Mouse (Mus musculus): ENCODE data around the gene Ankrd22.
A peak's percentile ranks its signal among the peaks of the same experiment; 100 is the strongest.

Ankrd22 gene

DNA sequence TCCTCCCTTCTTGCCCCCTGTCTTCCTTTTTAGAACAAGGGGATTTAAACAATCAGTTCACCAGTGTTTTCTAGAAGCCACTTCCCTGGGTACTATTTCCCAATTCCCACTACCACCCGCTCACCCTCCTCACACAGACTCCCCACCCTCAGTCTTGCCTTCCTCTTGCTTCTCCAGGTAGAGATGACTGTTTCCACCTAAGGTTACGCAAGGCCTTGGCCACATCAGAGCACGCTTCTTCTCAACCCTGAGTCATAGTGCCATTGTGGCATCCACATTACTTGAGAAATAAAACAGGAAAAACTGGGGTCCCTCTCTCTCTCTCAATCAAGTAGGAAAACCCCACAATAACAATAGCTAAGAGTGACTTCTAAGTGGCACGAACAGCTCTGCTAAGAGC, 13.3 kb upstream of the Ankrd22 start:
- no peak for DNase-seq

DNA sequence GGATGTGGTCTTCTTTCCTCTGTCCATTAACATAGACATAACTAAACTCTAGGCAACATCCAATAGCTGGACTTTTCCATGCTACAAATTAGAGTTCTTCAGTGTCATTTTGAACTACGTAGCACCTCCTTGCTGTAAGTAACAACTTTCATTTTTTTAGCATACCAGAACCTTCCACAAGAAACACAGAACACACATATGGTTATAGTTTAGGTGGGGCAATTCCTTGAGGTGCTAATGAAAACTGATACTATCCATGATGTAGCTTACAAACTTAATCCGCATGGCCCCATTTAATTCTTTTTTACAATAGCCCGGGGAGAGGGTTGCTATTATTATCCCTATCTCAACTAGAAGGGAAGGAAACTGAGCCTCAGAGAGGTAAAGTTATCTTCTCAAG, 8.2 kb upstream of the Ankrd22 start:
- no peak for DNase-seq

DNA sequence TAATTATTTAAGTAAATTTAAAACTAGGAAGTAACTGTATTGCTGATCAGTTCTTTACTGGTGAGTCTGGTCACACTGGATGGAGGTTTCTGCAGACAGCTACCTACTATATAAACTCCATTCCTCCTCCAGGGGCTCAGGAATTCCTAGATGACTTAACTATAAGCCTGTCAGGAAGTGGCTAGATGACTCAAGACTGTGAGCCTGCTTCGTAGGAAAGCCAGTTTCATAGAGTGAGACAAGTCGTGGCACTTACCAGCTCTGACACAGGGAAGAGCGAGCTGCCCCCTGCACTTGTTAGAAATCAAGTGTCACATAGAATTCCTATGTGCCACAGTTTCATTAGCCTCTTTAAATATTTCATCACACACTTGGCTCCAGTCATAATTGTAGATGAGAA, 5.3 kb upstream of the Ankrd22 start:
- DNase-seq: no peak

DNA sequence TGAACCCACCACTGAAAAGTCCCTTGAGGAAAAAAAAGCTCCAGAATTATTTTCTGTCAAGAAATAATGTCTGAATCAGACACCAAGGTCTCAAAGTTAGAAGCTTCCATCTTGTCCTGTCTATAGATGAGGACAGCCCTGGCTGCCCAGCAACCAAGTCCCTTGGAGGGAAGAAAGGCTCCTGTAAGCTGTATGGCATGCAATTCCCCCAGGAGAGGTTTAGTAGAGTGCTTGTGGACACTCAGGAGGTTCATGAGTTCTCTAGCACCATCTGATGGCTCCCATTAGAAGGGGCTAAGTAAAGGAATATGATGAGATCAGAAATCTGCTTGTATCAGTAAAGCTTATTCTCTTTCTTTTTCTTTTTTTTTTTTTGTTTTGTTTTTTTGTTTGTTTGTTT, 3.3 kb upstream of the Ankrd22 start:
- DNase-seq: no peak

DNA sequence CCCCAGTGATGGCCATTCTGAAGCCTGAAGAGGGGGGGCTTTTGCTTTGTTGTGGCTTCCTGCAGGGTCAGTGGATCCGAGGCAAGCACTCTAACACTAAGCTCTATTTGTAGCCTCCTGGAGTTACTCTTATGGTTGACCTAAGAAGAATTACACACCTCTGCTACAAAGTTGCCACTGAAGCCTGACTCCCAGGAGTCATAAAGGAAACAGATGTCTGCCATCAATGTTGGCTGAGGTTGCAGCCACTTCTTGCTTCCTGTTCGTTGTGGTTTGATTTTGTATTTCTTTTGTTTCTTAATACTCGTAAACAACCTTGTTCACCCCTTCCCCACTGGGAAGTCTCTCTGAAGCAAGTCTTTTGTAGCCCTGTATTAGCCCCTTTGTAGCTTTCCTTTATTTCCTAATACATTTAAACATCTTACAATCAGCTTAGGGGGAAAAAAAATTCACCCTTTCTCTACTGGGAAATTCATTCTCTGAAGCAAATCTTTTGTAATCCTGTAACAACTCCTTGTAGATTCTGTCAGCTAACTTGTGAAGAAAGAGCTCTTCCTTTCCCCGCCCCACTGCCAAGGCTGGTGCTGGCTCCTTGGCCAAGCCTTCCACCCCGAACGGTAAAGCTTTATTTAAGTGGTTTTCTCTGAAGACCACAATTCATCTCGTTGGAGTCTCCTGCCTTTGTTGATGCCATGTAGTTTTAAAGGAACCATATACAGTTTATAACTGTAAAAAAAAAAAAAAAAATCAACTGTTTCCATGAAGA, 2.2 kb upstream of the Ankrd22 start:
- no peak for DNase-seq

DNA sequence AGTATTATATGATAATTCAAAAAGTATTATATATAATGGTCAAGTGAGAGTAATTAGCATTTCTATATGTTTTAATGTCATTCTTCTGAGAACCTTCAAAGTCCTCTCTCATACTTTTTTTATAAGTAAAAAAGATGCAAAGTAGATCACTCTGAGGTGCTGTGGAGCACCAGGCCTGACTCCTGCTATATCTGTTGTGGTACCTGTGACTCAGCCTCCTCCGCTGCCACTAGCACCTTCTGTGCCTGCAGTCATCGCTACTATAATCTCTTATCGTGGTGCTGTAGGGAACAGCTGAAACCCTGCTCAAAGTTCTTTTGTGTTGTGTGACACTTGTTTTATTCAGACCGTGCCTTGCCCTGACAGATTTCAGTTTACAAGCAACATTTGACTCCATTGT, 533 bp upstream of the Ankrd22 start:
- no peak for DNase-seq

DNA sequence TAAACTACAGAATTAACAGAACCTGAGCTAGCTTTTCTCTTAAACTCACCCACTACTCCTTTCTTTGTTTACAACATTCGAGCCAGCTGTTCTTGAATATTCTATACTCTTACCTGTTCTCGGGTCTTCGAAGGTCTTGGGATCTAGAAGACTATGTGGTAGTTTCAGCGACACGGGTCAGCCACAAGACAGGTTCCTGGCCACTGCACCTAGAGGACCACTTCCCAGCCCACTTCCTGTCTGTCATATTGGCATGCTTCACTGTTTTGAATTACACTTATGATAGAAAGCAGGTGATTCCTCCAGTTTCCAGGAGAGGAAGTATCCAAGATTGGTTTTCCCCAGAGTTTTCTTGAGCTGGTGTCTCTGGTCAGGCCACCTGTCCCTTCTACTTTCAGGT, 3.2 kb downstream of the Ankrd22 start:
- no peak for DNase-seq

DNA sequence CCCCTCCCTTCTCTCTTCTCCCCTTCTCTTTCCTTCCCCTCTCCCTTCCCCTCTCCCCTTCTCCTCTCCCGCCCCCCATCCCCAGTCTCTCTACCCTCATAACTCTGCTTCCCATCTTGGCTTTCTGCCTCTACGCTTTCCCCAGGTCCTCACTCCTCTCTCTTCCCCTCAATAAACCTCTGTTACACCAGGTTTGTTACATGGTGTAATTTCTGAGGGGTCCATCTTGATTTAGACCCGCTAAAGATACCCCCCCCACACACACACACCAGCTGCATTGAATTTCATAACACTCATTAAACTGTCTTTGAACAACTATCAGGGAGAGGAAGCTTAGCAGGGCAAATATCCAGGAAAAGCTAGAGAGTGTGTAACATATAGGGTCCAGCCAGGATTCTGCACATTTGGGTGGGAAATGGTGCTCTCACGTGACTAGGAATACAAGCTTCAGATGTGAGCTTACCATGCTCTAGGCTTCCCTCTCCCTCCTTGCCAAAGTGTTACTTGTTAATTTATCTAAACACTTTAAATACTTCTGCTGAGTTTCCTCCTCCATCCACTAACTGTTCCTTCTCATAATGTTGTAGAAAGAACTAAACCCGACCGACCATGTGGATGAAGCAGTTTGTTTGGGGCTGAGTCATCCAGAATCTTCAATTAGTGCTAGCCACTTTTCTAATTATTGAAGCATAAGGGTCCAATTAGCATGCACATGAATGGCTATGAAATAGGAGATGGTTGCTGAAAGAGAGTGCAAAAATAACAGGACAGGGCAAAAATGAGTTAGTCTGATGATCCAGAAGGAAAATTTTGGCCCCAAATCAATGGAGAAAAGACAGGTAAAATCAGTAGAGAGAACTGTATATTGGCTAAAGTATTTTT, 12.3 kb downstream of the Ankrd22 start:
- no peak for DNase-seq

DNA sequence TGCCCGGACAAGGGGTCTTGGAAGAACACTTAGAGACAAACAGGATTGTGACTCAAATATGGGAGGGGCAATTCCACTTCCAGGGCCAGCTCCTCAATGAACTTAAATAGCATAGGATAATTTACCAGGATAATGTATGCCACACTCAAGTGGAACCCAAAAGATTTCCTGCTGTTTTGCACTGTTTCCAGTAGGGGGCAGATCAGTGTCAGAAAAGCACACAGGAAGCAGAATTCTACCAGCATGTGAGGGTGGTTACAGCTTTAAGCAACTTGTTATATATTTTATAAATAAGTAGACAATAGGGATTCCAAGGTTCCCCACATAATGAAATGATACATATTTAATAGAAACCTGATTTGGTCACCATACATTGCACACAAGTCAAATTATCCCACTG, 13.9 kb downstream of the Ankrd22 start:
- DNase-seq: peak; percentile 13

DNA sequence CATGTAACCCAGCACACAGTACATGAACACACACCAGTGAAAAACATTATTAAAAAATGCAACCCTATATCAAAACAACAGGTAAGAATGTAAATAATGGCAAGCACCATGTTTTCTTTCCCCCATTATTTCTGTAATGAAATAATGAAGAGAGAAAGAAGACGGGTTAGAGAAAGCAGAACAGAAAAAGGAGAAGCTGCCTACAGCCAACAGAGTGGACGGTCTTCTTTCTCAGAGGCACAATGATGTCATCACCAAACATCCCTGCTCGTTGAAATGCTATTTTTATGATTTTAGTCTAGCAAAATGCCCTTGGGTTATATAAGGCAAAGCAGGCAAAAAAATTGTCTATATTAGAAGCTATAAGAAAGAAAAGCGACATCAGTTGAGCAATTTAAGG, 17.4 kb downstream of the Ankrd22 start:
- DNase-seq: no peak

DNA sequence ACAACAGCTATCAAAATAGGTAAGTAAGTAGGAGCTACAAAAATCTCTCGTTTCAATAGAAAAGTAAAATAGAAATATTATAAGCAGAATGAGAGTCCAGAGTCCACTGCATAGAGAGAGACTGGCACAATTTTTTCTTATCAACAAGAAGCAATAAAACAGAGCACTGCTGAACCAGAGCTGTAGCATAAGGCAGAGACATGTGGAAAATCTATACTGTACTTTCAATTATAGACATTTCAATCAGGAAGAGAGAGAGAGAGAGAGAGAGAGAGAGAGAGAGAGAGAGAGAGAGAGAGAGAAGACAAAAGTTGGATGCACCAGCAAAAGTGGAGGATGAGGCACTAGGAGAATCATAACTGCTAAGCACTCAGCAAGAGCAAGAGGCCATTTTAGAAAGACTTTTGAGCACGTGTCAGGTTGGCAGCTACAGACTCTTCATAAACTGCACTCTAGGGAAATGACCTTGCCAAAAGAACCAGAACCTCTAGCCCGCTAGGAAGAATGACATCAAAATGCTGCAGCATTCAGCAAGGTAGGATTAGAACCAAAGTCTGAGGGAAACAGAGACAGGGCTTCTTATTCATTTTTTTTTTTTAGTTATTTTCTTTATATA, 26.3 kb downstream of the Ankrd22 start:
- DNase-seq: no peak

DNA sequence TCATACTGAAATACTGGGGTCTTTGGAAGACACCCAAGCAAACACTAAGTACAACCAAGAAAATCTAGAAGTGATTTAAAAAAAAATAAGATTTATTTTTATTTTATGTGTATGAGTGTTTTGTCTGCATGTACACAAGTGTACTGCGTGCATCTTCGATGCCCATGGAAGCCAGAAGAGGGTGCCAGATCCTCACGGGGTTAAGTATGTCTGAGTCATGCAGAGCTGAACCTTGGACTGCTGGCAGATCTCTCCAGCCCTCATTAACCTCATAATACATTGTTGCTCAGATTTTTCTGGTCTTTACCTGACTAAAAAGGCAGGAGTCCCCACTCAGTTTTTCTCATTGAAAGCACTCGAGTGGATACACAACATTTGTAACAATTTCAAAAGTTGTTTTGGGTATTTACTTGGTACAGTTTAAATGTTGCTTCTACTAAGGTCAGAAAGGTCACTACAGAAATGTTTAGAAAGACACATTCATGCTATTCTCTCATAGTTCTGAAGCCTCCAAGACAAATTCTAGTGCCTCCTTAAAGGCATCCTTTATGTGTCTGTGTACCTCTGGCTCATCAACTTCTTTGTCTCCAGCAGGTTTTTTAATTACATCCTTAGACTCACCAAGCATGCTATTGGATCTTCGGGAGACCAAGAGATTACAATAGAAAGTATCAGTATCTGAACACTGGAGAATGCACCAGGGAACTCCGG, 27.0 kb downstream of the Ankrd22 start:
- peak; percentile 57 for DNase-seq

DNA sequence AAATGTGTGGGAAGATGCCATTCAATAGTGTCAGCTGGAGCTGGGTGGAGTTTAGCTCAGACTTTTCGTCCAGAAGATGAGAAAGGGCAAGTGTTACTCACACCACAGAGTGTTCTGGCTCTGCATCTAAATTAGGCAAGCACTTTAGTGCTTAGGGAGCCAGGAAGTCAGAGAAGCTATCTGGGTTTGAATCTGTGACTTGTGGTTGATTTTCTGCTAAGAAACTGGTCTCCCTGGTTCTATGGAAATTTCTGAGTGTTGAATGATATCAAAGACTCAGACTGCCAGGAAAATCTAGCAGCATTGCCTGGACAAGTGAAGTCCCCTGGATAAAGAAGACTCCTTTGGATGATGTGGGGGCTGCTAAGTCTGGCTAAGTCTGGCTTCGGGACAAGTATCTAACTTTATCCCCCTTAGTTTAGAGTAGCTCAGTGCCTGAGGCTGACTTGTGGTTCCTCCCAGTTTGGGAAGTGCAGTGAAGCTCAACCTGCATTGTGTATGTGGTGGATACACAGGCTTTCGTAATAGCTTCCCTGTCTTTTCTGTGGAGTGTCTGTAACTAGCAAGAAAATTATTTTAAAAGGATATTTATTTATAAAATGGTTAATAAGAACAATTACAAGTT, 45.6 kb downstream of the Ankrd22 start:
- DNase-seq: no peak

DNA sequence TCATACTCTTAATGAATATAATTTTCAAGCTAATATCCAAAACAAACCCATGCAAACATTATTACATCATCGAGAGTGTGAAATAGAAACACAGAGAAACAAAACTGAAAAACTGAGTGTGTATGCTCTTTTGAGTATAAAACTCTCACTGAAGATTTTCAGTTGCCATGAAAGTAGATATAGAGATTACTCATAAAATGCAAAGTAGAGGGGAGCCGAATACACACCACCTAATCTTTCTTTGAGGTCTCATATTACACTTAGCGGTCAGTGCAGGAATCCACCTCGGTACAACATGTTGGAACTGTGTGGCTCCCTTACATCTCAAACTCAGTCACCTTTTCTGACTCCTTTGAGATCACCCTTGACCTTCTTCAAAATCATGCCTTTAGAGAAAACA, 46.2 kb downstream of the Ankrd22 start:
- DNase-seq: no peak

DNA sequence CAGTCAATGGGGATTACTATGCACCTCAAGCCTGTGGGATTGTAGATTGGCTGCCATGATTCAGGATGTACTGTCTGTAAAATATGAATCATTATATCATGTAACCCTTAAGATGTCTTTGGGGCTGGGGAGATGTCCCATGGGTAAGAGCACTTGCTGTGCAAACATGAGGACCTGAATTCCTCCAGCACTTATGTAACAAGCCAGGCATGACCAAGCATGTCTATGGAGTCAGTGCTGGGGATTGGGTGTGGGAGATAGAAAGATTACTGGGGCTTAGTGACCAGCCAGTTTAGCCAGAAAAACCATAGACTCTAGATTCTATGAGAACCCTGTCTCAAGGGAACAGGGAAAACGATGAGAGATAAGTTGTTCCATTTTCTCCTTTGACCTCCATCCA, 46.8 kb downstream of the Ankrd22 start:
- no peak for DNase-seq

DNA sequence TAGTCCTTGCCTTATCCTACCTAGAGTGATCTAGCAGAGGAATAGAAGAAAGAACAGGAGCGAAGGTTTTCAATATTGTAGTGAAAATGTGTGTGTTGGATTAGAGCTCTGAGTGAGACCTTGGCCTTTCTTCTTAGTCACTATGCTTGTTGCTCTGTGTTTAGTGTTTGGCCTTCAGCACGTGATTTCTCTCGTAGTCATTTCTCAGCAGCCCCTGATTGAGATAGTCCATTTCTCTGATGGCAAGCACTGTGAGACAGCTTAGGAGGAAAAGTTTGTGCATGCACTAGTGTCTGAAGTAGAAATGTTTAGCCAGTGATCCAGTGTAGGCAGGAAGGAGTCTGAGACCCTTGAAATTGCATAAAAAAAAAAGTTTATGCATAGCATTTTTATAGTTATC, 61.0 kb downstream of the Ankrd22 start:
- no peak for DNase-seq

DNA sequence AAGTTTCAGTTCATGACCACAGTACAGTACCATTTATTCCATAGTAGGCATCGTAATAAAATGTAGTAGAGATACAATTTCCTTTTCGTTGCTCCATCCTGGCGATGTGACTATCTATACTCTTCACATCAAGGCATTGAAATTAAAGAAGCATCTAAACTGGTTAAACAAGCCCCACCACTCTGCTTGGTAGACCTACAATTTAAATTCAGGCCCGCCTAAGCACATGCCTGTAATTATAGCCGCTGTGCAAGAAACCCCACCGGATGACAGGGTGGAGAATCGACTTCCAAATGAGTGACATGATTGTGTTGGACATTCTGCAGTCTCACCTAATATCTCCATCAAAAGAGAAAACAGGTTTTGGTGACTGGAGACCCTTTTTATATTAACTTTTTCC, 64.0 kb downstream of the Ankrd22 start:
- no peak for DNase-seq

DNA sequence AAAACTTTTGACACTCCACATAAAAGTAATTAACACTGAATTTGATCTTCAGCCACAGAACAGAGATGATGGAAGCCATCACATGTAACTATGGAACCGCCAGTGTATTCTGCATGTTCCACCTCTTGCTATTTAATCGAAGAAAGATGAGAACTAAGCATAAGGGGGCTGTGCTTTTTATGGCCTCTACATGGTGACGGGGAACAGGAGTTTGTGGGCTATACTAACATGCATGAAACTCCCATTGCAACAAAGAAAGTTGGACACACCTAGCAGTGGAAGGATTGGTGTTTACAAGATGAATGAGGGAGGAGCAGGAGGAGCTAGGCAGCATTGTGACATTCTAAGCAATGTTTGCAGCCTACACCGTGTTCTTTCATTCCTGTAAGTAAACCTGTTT, 65.2 kb downstream of the Ankrd22 start, which contains the start of gene Lipm:
TSS of gene Lipm (plus strand) at position 301 of the 400 bp plus-strand sequence.
- DNase-seq: no peak

DNA sequence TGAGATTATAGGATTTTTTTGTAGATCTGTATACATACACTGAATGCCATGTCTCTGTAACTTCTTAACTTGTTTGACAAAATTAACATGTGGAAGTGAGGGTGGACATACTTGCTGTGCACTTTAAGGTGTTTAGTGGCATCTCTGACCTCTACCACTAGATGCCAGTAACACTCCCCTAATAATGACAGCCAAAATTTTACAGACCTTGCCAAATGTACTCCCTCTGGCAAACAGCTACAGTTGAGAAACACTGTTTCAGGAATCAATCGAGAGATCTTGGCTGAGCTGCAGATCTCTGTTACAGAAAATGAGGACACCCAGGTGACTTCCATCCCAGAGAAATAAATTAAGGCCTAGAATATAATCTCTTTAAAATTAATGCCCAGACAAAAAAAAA, 69.6 kb downstream of the Ankrd22 start:
- DNase-seq: no peak

DNA sequence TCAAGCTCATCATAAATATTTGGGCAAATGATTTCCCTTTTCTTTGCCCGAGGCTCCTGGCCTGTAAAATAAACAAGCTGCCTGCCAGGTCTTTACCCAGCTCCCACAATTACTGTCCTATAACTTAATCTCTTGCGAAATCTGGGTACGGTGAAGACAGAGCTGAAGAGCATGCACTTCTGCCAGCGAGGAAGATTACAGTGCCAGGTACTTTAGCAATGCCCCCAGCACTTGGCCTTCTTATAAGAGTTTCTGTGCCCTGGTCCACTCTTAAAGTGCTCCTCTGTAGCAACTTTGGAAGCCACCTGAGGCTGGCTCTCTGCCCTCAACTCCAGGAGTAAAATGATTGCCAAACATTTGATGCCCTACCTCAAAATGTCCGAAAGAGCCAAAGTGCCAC, 70.5 kb downstream of the Ankrd22 start:
- DNase-seq: no peak

DNA sequence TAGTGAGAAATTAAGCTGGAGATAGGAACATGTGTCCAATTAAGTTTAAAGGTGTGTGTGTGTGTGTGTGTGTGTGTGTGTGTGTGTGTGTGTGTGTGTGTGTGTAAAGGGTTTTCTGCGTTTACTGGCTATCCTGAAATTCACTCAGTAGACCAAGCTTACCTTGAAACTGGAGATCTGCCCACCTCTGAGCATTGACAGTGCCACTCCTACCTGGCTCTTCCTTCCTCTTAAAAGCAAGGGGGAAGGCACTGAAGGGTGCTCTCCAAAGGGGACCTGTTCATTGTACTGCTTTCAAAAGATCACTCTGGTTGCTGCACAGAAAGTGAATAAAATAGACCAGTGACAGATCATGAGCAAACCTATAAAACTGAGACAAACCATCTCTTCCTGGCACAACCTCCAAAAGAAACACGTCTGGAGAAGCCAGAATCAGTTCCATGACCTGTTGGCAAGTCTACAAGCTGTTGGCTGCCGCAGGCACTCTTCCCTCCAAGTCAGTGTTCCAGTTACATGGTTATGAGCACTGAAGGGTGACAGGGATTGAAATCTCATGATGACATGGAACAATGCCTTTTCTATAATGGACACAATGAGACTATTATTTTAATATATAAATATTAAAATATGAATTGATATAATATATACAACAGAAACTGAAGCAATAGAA, 76.7 kb downstream of the Ankrd22 start:
- DNase-seq: peak; percentile 63

DNA sequence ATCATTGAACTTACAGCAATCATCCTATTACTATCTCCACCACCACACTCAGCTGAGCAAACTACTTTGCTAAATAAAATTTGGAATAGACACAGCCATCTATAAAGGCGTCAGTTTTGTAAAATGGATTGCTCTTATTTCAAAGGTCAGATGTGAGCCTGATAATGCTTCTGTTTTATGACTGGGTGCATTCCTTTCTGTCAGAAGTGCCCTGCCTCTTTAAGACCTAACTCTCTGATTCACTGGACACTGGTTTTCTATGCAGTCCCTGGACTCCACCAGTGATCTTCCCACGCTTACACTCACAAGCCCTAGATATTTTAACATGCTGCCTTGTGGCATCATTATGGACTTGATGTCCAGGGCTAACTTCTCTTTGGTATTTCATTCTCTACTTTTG, 87.7 kb downstream of the Ankrd22 start:
- no peak for DNase-seq

All from kidney, adult 9 months (tissue).